Mouse (Mus musculus) adrenal gland (tissue): ENCODE measurements at regions not wholly inside any gene's neighbourhood (a gene's known extent, or its start where the extent isn't known, plus 50 kb on each side); places are given as distances from the start of the nearest gene placed in this dataset.

Source experiments
- intact Hi-C: fragments of 180-260 bp; cut with DNase I; formaldehyde crosslinking; loops from one replicate; pipeline ENCODE4 v1.15.1; 2025

GRCm38 (mm10) chr15:63558691-63559090, 286.3 kb downstream of the Gsdmc2 start:
- intact Hi-C loops: no loop called here

- intact Hi-C loops: no loop called here
Observed at GRCm38 (mm10) chr15:63557816-63558215, 287.2 kb downstream of the Gsdmc2 start.

- intact Hi-C loops: no loop called here
Observed at GRCm38 (mm10) chr15:63553597-63553996, 291.4 kb downstream of the Gsdmc2 start.

- intact Hi-C loops: no loop called here
Observed at GRCm38 (mm10) chr15:63532337-63533055, 312.5 kb downstream of the Gsdmc2 start.

DNA sequence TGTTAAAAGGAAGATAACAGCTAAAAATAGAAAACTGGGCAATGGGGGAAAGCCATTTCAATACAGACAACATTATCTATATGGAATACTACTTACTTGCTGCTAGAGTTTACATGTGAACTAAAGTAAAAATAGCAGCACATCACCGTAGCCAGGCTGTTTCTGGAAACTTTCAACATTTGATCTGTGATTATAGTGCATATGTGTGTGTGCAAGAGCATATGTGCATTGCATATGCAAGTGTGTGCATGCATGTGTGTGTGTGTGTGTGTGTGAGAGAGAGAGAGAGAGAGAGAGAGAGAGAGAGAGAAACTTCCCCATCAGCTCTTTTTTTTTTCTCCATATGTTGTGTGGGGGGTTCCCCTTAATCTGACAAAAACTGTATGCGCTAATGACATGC, 317.7 kb downstream of the Gsdmc2 start:
- intact Hi-C loops: no loop called here

- intact Hi-C loops: no loop called here
Observed at GRCm38 (mm10) chr15:63526820-63527219, 318.2 kb downstream of the Gsdmc2 start.

DNA sequence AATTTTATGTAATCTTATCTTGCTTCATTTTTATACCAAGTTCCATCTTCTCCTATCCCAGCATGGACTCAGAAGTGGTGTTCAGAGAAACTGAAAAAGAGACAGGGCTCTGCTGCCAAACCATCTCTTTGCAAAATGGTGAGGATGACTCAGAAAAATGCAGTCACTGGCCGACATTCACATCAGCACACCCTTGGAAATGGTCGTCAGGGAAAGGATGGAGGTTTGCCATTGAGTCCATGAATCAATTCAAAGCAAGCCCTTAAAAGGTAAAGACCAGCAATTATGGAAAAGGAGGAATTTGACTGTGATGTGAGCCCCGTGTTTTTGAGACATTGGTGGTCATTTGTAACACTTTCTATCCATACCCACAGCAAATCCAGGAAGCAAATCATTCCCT, 327.7 kb downstream of the Gsdmc2 start:
- intact Hi-C loops: no loop called here

GRCm38 (mm10) chr15:63500453-63500852, 344.5 kb downstream of the Gsdmc2 start:
- intact Hi-C loops: no loop called here

DNA sequence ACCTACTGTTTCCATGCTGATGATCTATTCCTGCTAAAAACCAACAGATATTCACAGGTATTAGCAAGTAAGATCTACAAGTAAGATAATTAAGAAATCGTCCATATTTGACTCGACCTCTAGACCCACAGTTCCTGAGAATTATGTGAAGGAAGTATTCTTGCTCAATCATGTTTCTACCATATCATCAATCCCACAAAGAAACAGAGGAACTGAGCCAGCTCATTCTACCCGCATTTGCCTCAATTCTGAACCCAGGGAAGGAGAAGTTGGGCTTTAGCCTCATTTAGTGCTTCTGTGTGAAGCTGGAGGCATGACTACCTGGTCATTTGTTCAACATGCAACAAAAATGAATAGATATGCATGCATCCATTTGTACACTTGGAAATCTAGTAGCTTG, 346.5 kb downstream of the Gsdmc2 start:
- intact Hi-C loops: no loop called here

DNA sequence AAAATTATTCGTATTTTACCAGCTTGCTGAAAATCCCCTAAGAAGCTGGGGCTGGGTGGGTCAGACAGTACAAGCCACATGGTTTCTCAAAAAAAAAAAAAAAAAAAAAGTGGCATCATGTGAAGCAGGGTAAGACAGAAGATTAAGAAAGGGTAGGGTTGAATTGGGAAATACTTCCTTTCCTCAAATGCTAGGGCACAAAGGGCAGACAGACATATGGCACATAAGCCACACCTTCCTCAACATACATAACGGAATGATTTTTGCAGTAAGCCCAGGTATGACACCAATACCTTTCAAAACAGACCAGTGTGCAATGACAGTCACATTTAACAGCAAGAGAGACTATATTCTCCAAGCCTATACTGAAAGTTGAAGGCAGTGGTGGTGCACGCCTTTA, 347.8 kb downstream of the Gsdmc2 start:
- intact Hi-C loops: no loop called here

DNA sequence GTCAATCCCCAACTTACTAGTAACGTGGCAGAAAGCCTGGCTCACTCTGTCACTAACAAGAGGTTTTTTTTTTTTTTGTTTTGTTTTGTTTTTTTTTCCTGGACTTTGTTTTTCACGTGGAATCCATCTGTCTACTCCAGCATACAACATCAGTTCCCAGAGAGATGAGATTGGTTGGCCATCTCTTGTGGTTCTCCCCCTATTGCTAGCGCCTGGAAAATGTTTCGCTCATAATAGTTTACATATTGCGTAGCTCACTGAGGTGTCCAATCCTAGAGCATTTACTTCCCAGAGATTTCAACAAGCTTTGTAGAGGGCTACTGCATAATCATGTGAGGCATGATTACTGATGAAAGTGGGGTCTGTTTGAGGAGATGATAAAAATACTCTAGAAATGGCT, 360.1 kb downstream of the Gsdmc2 start:
- intact Hi-C loops: no loop called here

DNA sequence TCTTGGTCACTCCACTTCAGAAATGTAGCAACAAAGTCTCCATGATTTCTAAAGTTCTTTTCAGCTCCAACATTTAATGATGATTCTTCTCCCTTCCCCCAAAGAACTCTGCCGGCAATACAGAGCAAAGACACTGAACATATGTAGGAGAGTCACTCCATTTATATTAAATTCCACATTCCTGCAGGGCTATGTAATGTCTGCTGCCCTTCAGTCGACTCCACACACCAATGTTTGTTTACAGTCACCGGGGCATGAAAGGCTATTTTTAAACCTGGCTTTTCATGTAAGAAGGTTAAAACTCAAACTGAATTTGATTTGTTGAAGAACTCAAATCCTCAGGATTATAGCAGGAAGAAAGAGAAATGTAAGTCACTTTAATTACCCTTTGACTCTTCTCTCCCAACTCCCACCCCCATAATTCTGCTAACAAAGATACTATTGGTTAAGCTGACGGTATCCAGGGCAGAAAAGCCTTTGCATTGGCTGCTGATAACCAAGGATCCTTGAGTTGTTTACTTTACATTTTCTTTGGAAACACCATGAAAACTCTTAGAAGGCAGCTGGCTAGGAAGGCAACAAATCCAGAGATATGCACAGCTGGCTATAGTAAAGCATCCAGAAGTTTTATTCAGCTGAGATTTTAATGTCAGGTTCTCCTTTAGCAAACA, 360.6 kb downstream of the Gsdmc2 start:
- intact Hi-C loops: no loop called here

DNA sequence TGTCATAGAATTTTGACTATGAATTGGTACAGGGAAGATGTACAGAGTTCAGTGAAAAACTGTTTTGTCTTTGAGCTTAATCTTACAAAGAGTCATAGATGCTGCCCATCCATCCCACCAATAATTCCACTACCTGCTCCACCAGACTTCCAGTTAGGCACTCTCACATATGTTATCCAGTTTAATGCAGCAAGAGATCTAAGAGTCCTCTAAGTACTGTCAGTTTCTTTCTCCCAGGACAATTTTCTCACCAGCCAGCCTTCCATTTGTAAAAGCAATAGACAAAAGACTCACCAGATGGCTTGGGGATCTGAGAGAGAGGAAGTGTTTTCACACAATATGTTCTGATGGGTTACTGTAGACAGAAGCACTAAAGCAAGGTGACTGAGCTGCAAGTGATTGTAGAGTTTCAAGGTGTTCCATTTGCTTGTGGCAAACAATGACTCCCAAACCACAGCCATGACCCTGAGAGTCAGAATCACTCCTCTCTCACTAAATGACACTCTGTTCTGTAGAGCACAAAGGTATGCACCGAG, 365.6 kb downstream of the Gsdmc2 start:
- intact Hi-C loops: no loop called here

DNA sequence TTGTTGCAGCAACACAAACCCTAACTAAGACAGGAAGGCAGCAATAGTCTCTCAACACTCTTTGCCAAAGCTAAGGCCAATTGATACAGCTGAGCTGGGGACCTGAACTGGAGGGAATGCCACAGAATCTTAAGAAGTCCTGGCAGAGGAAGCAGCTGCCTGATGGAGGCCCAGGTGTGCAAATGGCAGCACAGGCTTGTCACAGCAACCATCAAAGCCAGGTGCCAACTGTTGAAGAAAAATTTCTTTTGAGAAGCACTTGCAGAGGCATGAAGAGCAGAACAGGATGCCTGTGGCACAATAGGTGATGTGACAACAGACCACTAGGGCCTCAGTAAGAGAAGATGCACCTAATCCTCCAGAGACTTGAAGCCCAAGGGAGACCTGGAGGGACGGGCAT, 378.1 kb downstream of the Gsdmc2 start:
- intact Hi-C loops: no loop called here

DNA sequence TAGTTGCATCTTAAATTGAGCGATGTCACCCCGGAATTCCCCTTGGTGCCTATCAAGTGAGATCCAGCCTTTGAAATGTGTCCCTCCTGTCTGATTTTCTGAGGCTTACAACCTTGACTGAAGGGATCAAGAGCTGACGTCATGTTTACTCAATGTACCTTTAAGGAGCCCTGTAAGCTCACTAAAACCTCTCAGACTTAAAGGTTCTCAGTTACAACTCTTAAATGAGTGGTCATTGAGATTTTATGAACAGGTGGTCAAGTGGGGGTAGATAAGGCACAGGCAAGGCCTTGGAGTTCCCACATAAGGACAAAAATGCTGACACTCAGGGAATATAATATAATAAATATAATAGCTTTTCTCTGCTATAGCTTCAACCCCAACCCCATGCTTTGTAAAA, 392.4 kb downstream of the Gsdmc2 start:
- intact Hi-C loops: no loop called here

DNA sequence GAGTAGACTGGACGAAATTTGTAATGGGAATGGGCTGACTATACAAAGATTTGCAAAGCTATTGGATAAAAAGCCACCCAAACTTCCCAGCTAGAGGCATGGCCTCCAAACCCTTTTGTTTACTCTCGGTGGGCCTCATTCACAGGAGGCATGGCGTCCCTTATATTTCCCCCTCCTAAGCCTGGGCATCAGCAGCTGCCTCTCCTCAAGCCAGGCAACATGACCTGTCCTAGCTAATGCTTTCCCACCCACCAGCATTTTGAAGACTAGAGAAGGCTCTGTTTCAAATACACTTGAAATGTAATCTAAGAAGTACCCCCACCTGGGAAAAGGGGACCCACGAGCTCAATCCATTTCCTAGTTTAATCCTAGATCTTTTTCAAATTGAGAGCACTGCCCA, 398.7 kb downstream of the Gsdmc2 start:
- intact Hi-C loops: no loop called here

DNA sequence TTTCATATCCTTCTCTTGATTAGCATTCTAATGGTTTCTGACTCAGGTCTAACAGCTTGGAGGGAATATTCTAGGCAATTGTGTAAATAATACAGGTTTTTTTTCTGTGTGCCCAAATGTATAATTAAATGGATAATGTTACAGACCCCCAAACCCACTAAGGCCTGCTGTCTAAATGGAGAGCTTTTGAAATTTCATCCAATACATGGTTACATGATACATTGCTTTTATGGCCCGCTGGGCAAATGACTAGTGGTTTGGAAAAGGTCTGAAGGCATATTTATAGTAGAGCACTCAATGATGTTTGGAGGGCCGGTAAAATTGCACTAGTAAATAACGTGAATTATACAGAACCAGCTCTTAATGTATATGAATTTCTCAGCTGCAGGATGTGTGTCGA, 400.0 kb downstream of the Gsdmc2 start:
- intact Hi-C loops: no loop called here

DNA sequence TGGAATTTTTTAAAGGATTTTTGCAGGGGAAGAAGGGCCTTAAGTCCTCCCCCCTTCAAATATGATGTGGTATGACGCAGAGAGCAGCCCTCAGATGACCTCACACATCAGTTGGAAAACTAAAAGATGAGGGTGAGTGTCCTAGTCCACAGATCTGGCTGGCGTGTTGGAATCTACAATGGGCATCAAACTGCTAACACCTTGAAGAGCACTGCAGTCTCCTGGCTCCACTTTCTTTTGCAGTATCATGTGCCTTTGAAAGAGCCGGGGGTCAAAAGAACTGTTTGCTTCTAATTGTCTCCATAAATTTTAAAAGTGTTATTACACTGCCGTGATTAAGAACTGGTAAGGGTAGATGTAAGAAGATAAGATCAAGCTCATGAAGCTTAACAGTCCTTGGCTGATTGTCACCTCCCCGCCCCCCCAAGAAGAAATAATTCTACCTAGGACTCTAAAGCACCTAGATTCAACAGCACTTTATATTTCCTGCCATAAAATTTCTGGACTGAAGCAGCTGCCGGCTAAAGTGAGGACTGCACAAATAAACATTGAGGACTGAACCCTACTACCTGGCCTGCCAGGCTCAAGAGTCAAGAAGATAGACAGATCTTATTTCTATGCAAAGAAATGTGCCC, 402.7 kb downstream of the Gsdmc2 start:
- intact Hi-C loops: no loop called here

DNA sequence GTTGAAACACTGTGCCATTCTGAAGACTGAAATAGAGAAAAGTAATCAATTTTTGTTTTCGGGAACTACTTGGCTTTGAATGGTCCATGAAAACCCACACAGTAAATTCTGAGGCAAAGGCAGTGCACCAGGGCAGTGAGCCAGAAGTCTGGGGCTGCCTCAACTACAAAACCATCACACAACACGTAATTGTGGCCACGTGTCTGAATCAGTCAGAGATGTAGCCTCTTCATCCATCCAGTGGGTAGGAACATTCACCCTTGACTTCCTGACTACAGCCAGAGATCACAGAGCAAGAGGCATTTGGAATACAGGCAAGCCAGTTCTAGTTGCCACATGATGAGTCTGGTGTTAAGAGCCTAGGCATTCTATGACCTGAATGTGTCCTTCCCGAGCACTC, 432.3 kb downstream of the Gsdmc2 start:
- intact Hi-C loops: no loop called here

GRCm38 (mm10) chr15:63411771-63412118, 433.2 kb downstream of the Gsdmc2 start:
- intact Hi-C loops: no loop called here

DNA sequence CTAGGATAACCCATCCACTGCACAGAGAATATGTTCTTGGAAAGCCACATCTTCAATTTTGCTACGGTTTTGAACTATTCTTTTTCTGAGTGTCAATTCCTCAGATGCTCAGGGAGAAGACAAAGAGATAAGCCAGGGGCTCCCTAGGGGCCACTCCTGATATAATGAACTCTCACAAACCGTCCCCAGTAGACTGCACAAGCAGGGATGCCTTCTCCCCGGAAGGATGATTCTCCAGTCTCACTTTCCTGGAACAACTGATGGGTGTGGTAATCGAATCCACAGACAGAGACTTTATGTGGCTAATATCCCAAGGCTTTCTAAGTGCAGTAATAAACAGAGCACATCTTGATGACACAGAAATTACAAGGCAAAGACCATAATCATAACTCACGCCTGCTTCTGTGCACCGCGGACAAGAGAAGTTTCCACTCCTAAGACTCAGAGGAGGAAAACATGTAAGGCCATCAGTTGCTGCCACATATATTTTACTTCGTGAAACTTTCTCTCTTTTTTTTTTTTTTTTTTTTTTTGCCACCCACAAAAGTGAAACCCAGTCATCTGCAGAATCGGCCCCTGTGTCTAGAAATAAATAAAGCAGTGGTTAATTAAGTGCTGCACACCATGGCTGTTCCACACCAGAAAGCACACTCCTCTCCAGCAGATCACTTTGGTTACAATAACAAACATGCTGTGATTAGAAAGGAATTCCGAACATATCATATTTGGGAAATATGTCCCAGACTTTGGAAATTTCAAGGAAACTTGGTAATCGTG, 433.8 kb downstream of the Gsdmc2 start:
- intact Hi-C loops: no loop called here

DNA sequence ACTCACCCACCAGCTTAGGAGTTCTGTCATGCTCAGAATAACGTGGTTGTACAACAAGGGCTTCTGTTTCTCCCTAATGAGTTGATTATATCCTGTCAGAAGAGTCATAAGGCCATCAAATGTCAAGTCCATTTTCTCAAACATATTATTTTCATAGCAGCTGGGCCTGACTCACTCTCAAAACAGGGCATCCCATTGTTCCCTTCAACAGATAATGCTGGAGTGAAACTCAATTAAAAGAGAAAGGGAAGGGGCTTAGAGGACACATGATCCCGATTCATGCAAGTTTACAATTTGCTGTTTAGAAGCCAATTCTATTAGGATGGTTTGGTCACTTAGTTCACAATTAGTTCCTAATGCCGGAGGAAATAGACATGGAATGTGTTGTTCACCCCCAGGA, 444.5 kb downstream of the Gsdmc2 start:
- intact Hi-C loops: no loop called here
